Mouse (Mus musculus): Measurements from ENCODE around the gene Prrt1.

The Prrt1 gene

DNA sequence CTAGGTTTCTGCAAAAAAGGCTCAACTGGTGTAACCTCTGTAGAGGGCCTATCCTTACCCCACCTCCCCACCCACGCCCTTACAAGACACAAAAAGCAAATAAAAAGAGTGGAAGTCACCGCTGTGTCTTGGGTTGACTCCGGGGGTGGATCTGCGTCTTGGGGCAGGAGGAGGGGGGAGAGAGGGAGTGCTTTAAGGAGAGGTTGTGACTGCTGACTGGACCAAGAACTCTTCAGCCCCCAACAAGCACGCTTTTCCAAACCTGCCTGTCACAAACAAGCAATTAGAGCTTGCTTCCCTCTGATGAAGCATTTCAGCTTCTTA is 727 bp upstream of the Prrt1 start:
- DNase-seq (ENCODE audit: low spot score), result no peak

DNA sequence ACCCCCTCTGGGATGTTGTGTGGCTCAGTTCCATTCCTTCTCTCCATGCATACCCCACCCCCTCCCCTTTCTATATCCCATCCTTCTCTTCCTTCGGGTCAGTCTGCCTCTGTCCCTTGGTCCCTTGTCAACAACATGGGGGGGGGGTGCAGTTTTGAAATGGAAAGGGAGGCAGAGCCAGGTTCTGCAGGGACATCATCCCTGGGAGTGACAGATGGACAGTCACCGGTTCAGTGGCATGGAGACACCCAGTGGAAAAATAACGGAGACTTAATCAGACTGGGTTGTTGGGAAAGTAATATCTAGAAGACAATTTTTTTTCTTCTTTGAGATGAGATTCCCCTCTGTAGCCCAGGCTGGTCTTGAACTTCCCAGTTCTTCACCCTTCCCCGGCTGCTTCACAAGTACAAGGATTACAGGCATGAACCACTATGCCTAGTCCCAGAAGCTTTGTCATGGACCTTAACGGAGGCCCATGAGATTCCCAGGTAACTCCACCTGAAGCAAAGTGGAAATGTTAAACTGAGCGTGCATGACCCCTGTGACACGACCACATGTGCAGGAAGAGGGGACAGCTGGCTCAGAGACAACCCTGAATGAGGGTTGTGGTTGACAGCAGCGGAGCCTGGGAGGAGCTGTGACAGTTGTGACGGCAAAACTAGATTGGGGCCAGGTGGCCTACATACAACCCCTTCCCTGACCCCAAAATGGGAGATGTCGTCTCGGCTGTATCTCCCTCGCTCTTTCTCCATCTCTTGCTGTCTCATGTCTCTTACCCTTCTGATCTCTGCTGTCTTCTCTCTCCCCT is 667 bp downstream of the Prrt1 start:
- no peak for DNase-seq (ENCODE audit: low spot score)

DNA sequence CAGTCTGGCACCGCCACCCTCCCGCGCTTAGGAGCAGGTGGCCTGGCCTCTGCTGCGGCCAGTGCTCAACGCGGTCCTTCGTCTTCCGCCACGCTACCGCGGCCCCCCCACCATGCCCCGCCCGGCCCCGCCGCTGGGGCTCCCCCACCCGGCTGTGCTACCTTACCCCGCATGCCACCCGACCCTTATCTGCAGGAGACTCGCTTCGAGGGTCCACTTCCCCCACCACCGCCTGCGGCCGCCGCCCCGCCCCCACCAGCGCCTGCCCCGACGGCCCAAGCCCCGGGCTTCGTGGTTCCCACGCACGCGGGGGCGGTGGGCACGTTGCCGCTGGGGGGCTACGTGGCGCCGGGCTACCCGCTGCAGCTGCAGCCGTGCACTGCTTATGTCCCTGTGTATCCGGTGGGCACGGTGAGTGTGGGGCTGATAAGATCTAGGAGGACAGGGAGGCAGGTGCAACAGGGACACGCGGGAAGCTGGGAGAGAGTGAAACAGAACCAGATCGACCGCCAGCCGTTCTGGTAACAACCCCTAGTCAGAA is 1.5 kb downstream of the Prrt1 start:
- no peak for DNase-seq (ENCODE audit: low spot score)

DNA sequence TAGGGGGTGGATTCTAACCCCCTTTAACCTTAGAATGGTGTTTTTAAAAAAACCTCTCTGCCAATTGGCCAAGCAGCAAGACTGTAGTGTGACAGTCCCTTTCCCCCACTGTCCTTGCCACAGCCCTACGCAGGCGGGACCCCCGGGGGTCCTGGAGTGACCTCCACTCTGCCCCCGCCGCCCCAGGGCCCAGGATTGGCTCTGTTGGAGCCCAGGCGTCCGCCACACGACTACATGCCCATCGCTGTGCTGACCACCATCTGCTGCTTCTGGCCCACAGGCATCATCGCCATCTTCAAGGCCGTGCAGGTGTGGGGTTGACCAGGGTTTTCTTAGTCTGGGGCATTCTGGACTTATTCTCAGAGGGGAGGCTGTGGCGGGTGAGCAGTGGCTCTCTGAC is 2.3 kb downstream of the Prrt1 start:
- no peak for DNase-seq (ENCODE audit: low spot score)

DNA sequence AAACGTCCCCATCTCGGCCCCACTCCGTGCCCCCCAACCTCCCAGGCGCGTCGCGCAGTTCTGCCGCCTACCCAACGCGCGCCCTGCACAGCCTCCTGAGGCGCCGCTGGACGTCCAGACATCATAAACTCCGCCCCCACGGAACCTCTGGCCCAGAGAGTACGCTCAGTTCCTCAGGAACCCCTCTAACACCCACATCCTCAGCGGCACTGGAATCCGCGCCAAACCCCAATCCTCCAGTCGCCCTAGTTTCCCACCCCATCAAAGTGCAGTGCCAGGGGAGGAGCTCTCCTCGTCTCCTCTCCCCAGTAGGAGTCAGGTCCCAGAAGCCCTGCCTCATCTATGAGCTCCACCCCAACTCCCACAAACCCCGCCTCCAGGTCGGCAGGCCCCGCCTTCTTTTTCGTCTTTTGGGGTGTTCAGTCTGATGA is 2.9 kb downstream of the Prrt1 start:
- no peak for DNase-seq (ENCODE audit: low spot score)

DNA sequence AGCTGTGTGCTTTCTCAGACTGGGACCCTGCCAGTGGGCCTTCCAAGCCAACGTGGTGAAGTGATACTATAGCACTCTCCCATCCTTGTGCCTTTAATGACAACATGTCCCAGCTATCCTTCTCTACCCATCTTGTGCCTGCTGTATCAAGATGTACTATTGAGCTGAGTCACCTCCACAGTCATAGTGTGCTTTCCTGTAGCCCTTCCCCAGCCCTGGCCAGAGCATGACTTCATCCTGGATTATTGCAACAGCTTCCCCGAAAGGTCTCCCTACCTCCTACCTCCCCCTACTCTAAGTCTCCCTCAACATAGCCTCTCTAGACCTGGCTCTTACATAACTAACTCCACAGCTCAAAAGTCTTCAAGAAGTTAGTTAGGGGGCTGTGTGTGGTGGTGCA is 6.3 kb downstream of the Prrt1 start:
- DNase-seq (ENCODE audit: low spot score), result no peak

DNA sequence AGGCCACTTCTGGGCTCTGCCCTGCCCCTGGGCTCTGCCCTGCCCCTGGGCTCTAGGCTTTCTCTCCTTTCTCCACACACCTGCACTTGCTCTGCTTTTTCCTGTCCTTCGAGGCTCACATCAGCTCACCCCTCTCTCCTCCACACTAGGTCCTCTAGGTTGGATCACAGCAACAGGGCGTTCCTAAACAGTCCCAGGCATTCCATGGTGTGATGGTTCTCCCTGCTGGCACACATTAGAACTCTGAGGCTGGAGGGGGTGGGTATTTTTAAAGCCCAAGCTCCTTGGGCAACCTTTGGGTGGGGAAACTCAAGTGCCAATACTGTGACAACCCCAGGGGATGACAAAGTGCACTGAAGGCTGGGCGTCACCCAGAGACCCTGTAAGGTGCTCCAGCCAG is 8.1 kb downstream of the Prrt1 start:
- peak; percentile 62 for DNase-seq (ENCODE audit: low spot score)

DNA sequence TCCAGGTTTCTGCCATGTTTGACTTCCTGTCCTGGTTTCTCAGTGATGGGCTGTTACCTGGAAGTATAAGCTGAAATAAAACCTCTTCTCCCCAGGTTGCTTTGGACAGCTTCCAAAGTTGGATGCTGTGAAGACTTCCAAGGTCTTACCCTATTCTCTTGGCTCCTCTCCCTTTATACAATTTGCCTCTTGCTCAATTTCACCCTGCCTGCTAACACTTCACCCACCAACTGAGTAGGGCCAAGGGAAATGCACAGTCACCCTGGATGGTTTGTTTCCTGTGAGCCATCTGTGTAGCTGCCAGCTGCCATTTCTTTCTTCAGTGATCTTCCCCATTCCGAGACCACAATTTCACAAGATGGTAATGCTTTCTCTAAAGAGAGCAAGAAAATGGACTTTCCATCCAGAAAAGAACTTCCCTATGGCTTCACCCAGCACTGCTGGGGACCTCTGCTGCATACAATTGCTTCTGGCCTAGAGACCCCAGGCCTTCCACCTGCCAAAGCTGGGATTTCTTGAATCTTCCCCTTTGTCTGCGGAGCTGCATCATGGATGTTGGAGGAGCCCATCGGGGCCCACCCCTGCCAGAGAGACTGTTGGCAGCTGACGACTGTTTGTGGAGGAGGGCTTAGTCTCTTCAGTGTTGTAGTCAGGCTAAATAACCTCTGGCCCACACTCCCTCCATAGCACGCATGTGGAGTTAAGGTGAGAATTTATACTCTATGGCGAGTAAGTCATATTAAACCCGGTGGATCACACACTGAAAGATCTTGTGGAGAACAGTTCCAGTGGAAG is 10.3 kb downstream of the Prrt1 start:
- DNase-seq (ENCODE audit: low spot score), result peak; percentile 94

DNA sequence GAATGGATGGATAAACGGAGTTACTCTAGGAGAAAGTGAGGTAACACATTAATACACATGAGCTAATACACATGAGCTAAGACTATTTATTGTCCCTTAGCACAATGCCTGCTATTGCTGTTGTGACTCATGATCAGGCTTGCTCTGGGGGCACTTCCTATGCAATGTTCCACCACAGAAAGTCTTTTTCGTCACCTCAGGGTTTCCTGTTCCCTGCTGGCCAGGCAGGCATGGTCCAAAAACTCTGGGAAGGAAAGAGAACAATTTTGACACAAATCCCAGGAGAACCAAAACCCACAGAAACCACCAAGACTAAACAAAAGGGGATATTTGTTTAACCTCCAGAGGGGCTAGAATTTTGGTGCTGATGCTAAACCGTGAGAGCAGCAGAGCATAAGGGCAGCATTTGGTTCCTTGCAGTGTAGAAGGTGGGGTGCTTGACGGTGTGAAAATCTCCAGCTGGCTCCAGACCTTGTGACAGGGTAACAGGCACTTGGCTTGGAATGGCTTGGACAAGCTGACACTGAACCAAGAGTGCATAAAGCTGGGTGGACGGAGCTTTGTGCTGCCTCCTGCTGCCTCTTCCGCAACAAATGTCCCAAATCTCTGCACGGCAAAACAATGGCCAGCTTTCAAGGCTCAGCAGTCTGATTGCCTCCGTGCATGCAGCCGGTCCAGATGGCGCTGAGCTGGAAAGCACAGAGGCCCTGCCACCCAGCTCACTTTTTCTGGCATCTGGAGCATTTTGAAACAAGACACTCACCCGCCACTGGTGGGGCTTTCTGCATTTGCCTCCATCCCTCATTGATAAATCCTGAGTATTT is 11.7 kb downstream of the Prrt1 start:
- peak; percentile 94 for DNase-seq (ENCODE audit: low spot score)

DNA sequence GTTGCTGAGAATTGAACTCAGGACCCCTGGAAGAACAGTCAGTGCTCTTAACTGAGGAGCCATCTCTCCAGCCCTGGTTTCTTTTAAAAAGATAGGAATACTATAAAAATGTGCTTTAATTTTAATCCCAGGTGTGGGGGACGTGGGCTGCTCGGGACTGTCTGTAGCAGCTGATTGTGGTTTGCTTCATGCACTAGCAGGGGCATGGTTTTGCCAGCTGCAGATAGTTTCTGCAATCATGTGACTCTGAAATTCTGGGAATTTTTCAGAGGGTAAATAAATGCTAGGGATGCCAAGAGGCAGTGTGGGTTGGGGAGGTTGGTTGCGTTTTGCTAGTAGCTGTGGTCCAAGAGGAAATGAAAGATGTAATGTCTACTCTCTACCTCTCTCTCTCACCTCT is 12.6 kb downstream of the Prrt1 start:
- DNase-seq (ENCODE audit: low spot score), result no peak

DNA sequence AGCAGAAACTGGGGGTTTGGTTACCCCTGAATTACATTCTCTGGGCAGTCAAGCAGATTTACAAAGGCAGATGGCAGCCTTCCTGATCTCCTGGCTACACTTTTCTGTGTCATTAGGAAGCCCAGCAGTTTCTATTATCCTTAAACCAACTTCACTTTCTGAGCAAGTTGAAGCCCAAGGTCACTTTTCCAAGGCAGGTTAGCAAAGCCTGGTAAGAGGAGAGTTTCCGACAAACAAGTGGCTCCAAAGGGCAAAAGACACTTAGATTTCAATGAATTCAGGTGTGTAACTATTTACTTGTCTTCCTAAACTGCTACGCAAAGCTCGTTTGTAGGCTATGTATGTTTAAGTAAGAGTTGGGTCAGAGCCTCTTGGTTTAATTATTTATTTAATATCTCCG is 14.0 kb downstream of the Prrt1 start:
- DNase-seq (ENCODE audit: low spot score), result no peak

DNA sequence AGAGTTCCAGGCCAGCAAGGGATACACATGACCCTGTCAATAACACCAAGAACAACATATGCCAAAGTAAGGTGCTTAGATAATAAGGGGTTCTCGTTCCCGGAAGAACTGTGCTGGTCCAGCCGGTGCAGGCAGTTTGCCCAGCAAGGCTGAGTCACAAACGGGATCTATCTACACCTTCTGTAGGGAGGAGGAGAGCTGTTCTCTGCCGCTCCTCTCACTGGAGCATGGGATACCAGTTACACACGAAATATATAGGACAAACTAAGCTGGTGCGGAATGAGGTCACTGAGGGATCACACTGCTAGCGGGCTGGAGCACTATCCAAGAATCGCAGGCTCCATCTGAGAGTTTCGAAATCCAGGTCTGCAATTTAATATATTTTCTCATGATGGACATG is 14.6 kb downstream of the Prrt1 start:
- DNase-seq (ENCODE audit: low spot score), result peak; percentile 58

DNA sequence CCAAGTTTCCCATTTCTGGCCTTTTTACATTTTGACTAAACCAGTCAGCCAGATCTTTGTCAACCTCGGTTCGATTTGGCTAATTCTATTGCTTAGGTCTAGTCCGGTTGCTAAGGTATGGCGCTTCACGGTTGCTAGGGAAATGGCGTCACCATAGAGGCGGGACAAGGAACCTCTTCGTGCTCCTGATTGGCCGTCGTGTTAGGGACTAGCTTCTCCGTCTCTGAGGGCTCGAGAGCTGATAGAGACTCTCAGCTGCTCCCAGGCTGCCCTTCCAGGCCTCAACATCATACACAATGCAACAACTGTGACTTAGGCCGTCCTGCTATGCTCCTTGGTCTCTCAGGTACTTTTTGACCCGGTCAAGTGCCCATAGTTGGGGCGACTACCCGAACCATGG is 15.3 kb downstream of the Prrt1 start, which contains the start of gene Fkbpl:
TSS of gene Fkbpl (plus strand) at position 157 of the 400 bp plus-strand sequence.
- peak; percentile 100 for DNase-seq (ENCODE audit: low spot score)

DNA sequence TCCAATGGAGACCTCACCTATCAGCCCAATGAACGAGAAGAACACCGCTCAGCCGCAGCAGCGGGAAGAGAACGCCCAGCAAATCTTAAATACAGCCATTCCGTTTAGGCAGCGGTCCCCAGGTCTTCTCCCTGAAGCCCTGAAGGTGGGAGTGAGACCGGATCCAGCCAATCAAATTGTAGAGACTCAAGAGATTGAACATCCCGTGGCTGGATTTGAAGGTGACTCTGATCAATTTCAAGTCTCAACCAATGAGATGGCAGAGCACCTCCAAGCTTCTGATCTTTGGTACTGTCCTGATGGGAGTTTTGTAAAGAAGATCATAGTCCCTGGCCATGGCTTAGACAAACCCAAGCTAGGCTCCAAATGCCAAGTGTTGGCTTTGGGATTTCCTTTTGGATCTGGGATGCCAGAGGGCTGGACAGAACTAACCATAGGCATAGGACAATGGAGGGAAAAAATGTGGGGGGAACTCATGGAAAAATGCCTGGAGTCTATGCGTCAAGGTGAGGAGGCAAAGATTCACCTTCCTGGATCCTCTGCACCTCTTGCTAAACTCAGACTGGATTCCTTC is 16.0 kb downstream of the Prrt1 start:
- DNase-seq (ENCODE audit: low spot score), result no peak

DNA sequence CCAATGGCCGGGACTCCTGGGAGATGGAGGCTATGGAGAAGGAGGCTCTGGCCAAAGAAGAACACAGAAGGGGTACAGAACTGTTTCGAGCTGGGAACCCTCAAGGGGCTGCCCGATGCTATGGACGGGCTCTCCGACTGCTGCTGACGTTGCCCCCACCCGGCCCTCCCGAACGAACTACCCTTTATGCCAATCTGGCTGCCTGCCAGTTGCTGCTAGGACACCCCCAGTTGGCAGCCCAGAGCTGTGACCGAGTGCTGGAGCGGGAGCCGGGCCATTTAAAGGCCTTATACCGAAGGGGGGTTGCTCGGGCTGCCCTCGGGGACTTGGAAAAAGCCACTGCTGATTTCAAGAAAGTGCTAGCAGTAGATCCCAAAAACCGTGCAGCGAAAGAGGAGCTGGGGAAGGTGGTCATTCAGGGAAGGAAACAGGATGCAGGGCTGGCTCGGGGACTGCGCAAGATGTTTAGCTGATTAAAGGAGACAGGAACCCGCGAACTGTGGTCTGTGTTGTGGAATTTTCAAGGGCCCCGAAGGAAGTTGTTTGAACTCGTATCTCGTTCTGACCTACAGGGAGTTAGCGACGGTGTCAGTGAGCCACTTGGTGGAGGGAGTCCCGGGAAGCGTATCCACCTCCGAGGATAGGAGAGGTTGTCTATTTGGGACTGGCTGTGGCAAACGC is 16.6 kb downstream of the Prrt1 start:
- no peak for DNase-seq (ENCODE audit: low spot score)

DNA sequence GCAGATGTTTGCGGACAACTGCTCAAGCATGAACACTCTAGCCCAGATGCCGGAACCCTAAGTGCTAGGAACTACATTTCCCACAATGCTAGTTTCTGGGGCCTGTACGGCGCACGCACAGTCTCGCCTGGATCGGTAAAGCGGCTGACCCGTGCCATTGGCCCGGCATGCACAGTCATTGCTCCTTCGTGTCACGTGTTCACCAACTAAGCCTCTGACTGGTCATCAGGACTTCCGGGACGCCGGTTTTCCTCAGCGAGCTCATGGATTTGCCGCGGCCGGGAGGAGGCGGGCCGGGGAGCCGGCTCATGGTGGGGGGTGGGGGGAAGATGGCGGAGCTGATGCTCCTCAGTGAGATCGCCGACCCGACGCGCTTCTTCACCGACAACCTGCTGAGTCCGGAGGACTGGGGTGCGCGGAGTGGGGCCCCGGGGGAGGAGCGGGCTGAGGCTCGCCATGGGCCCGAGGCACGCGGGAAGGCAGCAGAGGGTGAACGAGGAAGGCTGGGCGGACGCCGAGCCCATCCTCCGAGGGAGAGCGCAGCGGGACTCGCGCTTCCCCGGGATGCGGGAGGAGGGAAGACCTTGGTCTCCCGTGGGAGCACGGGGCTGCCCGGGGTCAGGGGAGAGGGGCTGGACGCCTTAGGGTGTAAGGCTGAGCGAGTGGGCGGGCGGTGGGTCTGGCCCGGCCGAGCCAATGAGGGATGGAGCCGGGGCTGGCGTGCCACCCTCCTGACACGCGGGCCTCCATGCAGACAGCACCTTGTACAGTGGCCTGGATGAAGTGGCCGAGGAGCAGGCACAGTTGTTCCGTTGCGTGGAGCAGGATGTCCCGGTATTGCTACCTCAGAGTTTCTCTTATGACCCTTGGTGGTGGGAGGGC is 17.8 kb downstream of the Prrt1 start, which contains the start of gene Atf6b:
TSS of gene Atf6b (plus strand) at position 241 of the 882 bp plus-strand sequence.
- peak; percentile 99 for DNase-seq (ENCODE audit: low spot score)

DNA sequence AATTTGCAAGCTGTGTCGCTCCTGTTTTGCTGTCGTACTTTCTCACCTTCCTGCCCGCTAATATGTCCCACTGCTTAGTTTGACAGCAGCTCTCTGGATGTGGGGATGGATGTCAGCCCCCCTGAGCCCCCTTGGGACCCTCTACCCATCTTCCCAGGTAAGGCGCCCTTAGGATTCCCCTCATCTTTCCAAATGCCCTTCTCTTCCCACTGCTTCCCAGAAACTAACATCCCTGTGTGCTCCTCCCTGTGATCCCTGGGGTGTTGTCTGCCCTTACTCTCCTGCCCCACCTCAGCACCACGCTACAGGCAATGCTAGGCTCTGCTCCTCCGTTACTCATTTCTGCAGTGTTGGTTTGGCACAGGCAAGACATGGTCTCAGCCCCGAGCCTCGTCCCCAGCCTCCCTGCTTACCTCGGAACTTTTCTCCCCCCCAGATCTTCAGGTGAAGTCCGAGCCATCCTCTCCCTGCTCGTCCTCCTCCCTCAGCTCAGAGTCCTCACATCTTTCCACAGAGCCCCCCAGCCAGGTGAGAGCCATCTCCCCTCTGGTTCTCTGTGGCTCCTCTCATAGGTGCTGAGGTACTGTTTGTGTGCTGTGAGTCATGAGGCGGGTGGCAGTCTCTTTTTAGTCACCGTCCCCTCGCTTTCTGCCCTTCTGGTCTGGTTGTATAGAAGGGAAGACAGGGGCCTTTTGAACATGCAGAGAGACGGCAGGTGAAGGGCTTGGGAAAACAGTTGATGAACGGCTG is 19.0 kb downstream of the Prrt1 start:
- no peak for DNase-seq (ENCODE audit: low spot score)

DNA sequence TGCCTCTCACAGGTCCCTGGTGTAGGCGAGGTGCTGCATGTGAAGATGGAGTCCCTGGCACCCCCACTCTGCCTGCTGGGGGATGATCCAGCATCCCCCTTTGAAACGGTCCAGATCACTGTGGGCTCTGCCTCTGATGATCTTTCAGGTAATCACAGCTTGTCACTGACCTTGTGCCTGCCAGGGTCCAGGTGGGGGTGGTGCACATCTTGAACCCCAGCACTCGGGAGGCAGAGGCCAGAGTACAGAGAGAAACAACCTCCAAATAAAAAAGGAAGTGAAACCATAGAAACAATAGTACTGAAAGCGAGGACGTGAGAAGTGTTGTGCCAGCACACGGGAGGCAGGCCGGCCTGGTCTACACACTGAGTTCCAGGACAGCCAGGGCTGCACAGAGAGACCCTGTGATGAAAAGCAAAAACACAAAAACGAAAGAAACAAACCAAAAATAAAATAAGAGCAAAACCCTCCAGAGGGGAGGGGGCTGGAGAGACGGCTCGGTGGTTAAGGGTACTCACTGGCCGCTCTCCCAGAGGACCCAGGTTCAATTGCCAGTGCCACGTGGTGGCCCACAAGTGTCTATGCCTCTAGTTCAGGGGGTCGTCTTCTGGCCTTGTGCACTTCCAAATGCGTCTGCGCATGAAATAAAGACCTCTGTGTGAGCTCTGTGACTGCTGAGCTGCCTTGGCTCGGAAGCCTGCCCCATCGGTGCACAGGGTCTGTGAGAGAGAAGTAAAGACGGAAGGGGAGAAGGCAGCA is 20.0 kb downstream of the Prrt1 start:
- DNase-seq (ENCODE audit: low spot score), result no peak

DNA sequence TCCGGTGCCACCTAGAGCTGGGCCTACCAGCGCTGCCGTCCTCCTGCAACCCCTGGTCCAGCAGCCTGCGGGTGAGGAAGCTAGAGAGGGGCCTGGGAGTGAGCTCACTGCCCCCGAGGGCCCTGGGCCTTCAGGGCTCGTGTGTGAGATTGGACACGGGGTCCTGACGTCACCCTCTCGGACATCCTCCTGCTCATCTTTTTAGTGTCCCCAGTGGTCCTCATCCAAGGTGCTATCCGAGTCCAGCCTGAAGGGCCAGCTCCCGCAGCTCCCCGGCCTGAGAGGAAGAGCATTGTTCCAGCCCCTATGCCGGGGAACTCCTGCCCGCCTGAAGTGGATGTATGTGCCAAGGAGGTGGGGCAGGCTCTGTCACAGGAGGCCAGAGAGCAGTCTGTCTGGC is 21.4 kb downstream of the Prrt1 start:
- no peak for DNase-seq (ENCODE audit: low spot score)

Data from adipocyte (in vitro differentiated cells).